Mouse (Mus musculus) lung, postnatal 0 days (tissue): ENCODE results near the gene Spata21.

Experiments used
- CTCF ChIP-seq: IDR thresholded peaks from 2 replicates; pipeline ENCODE4 v1.5.1; 2016; ENCODE audit warnings: antibody characterized with exemption, mild to moderate bottlenecking
- EP300 ChIP-seq: IDR thresholded peaks from 2 replicates; pipeline ENCODE4 v1.6.1; 2016; ENCODE audit warnings: antibody characterized with exemption, mild to moderate bottlenecking, control low read depth

DNA sequence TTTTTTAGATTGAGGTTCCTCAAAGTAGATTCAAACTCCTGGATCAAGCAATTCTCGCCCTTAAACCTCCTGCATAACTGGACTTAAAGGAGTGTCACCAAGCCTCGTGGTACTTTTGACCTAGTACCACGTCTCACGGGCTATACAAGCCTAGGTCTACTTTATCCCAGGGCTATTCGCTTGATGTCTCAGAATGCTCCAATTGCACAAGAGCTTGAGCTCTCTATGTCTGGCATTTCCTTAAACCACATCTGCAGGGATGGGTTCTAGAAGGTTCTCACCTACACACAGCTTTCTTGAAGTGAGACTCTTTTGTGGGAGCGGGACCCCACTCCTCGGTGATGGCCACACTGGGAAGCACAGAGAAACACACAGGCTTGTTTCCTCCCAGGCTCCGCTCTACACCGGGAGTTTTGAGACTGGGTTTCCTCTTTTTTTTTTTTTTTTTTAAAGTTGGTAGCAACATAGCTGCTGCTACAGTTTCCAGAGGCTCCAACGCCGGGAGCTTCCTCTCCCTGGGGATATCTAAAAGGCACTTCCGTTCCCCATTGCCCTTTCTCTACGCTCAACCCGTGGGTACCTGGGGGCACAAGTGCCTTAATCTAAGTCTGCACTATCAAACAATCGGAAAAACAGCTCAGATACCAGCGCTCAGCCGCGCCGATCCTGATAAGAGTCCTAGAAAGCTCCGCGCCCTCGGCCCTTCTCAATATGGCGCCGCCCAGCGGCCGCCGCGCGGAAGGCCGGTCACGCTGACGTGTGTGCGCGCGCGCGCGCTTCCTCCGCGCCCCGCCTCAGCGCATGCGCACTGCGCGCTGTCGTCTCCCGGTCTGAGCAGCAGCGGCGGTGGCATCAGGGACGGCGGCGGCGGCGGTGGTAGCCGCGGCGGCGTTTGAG lies 59.2 kb downstream of the Spata21 start, which contains the start of gene Fbxo42:
- TF ChIP-seq EP300 (no peak), CTCF (peak; percentile 74)
